Mouse (Mus musculus) bone marrow macrophage, adult 2 months (primary cell): ENCODE results near the gene Nat8l. TPM values are rescaled to one million over a fixed set of nuclear protein-coding genes. Genes with fewer than 3 reads are reported as not detected.
A peak's percentile ranks its signal among the peaks of the same experiment; 100 is the strongest.
"Not testable (repeated sequence)": the region's sequence is repeated elsewhere in the genome, so short reads cannot be mapped to it uniquely, and the experiment has no call there.

Source experiments
- H3K27ac ChIP-seq: 2 replicates; pipeline ENCODE4 v1.5.1; 2012; ENCODE audit warnings: low read depth, low read length; ENCODE audit not compliant: insufficient read depth
- H3K4me1 ChIP-seq: 2 replicates; pipeline ENCODE4 v1.6.1; 2012; ENCODE audit warnings: low read length; ENCODE audit not compliant: control insufficient read depth, insufficient read depth
- H3K4me3 ChIP-seq: 2 replicates; pipeline ENCODE4 v1.5.1; 2012; ENCODE audit warnings: mild to moderate bottlenecking, low read length, moderate library complexity; ENCODE audit not compliant: insufficient read depth
- CTCF ChIP-seq: IDR thresholded peaks from 2 replicates; pipeline ENCODE4 v1.5.1; 2012; ENCODE audit warnings: low read depth, mild to moderate bottlenecking, low read length, moderate library complexity
- POLR2A ChIP-seq: IDR thresholded peaks from 2 replicates; pipeline ENCODE4 v1.6.1; 2012; ENCODE audit warnings: mild to moderate bottlenecking, low read depth, low read length, borderline replicate concordance
- polyA plus RNA-seq: library from polyadenylated mRNA; stranded (reverse); fragments of >200 nt; gene quantifications from 2 replicates; pipeline ENCODE4 v1.2.4, GENCODE M21; 2012; ENCODE audit not compliant: missing spikeins, insufficient read depth, insufficient read length

Nat8l gene
- polyA plus RNA-seq, result 3.4 and 4.1 TPM in 2 replicates

DNA sequence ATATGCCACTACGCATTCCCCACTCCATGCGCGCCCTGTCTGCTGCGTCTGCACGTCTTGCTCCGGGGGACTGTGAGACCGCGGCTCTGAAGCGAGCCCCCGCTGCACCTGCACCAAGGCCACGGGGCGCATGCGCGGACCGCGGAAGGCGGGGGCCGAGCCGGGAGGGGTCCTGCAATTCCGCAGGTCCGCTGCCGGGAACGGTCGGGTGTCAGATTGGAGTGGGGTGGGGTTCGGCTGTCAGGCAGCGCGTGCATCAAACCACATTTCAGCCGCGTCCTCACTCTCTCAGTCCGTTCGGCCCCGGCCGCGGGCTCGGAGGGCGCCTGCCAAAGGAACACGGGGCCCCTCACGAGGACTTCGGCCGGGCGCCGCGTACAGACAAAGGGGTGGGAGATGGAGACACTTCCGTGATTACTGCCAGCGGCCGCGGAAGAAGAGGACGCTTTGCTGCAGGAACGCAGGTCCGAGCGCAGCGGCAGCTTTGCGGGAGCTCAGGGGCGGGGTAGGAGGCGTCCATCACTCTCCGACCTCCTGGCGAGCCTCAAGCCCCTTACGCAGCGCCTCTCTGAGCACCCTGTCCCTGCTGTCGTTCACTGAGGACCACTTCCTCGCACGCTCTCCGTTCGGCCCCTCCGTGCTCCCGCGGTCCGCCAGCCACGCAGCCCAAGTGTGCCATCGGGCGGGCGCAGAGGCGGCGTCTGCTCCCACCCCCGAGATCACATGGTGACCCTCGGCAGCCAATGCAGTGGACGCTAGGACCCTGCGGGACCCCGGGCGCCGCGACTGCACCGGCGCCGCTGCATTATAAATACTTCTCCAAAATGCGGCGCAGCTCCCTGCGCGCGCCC is at the start of gene Nat8l:
TSS of gene Nat8l (plus strand) at position 142 of the 851 bp plus-strand sequence.
- peak within 1 kb of the TSS; percentile 70 for H3K4me3 ChIP-seq
- H3K4me1 ChIP-seq, result peaks cover 9% of the 10 kb centered on the region
- no peak for TF ChIP-seq CTCF
- no peak for TF ChIP-seq POLR2A
- peak within 1 kb of the TSS; percentile 28 for H3K27ac ChIP-seq

GRCm38 (mm10) chr5:33947035-33947434 is 48.7 kb upstream of the Nat8l start:
- not testable (repeated sequence) for H3K27ac ChIP-seq, H3K4me3 ChIP-seq, H3K4me1 ChIP-seq

DNA sequence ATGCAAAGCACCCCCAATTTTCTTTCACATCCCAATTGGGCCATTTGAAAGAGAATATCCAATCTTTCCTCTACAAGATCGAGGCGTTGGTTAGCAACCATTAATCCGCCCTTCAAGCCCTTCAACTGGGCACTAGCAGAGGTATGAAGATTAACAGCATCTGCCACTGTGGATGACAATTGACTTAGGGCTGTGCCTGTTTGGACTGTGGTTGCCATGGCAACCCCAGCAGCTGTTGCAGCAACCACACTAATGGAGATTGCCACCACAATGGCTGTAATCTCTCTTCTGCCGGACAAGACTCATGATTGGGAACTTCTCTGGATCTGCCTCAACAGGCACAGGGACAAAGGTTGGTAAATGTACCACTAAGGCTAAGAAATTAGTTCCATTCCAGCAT is 47.5 kb upstream of the Nat8l start:
- no peak for TF ChIP-seq POLR2A
- no peak overlapping the region for H3K27ac ChIP-seq
- H3K4me1 ChIP-seq, result no peaks in the 10 kb centered on the region
- H3K4me3 ChIP-seq, result no peak overlapping the region

- H3K27ac ChIP-seq, result no peak overlapping the region
- H3K4me3 ChIP-seq, result no peak overlapping the region
- TF ChIP-seq POLR2A (no peak), CTCF (no peak)
- 0 out of 2 replicates have a peak, but pooled peaks cover 4% of the 10 kb centered on the region for H3K4me1 ChIP-seq
Observed at GRCm38 (mm10) chr5:33953471-33954185, 42.2 kb upstream of the Nat8l start.

DNA sequence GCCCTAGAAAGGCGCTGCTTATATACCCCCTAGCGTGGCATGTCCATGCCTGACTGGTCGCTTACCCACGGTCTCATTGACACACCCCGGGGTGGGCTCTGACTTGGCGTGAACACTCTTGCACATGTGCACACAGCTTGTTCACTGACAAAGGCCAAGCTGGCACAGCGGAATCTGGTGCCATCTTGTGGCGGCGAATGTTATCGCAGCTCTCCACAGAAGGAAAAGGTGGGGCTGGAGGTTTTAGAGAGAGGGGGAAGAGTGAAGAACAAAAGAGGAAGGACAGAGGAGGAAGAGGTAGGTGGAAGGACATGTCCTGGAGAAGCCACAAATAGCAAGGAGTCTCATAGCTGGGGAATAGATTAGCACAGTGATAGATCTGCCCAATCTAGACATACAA is 41.4 kb upstream of the Nat8l start:
- TF ChIP-seq POLR2A (no peak), CTCF (peak; percentile 81)
- Histone ChIP-seq H3K4me3 (no peak overlapping the region), H3K4me1 (0 out of 2 replicates have a peak, but pooled peaks cover 4% of the 10 kb centered on the region), H3K27ac (no peak overlapping the region)

GRCm38 (mm10) chr5:33955868-33956267 is 39.9 kb upstream of the Nat8l start:
- Histone ChIP-seq H3K4me1 (0 out of 2 replicates have a peak, but pooled peaks cover 4% of the 10 kb centered on the region), H3K4me3 (no peak overlapping the region), H3K27ac (no peak overlapping the region)
- TF ChIP-seq POLR2A (no peak), CTCF (no peak)

GRCm38 (mm10) chr5:33959382-33959781 is 36.4 kb upstream of the Nat8l start:
- peaks cover 6% of the 10 kb centered on the region; the same call in 1 of the 2 replicates for H3K4me1 ChIP-seq
- H3K27ac ChIP-seq, result no peak overlapping the region
- TF ChIP-seq CTCF (no peak), POLR2A (no peak)
- no peak overlapping the region for H3K4me3 ChIP-seq

- Histone ChIP-seq H3K4me3 (no peak overlapping the region), H3K4me1 (no peaks in the 10 kb centered on the region), H3K27ac (no peak overlapping the region)
- TF ChIP-seq CTCF (no peak), POLR2A (no peak)
Observed at GRCm38 (mm10) chr5:33974736-33975135, 21.0 kb upstream of the Nat8l start.

DNA sequence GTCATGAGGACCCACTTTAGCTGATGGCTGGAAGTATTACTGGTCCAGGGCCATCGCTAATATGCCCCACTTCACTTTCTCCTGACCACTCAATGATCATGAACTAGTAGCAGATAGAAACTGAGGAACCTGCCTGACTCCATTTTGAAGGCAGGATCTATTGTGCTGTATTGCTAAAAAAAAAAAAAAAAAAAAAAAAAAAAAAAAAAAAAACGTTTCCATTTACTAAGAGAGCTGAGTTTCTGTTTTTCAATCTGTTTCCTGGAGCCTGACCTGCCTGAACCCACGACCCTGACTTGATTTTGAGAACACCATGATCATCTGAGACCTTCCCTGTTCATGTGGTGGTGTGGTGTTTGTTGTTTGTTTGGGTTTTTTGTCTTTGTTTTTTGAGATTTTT is 19.5 kb upstream of the Nat8l start:
- Histone ChIP-seq H3K27ac (no peak overlapping the region), H3K4me3 (no peak overlapping the region), H3K4me1 (no peaks in the 10 kb centered on the region)
- TF ChIP-seq POLR2A, result no peak
- TF ChIP-seq CTCF, result no peak

- Histone ChIP-seq H3K4me3 (peak overlapping the region; percentile 72), H3K27ac (no peak overlapping the region), H3K4me1 (peaks cover 7% of the 10 kb centered on the region)
- TF ChIP-seq CTCF (no peak), POLR2A (no peak)
Observed at GRCm38 (mm10) chr5:33982731-33983259, 13.0 kb upstream of the Nat8l start.
